Mouse (Mus musculus): ENCODE measurements around the gene Uhrf1. TPM values are rescaled to one million over a fixed set of nuclear protein-coding genes. Genes with fewer than 3 reads are reported as not detected.

The Uhrf1 gene
- polyA plus RNA-seq, 1 experiment, result 16.3 TPM

- H3K4me3 ChIP-seq (ENCODE audit: low read depth, low read length), result no peak overlapping the region
- H3K27me3 ChIP-seq (ENCODE audit: control insufficient read depth, insufficient read depth, low read length), result no peaks in the 10 kb centered on the region
- H3K36me3 ChIP-seq (ENCODE audit: control insufficient read depth, insufficient read depth, low read length), result peaks cover 9% of the 10 kb centered on the region
- no peak for TF ChIP-seq CTCF (IDR thresholded peaks at IDR 0.05; ENCODE audit: extremely low read depth, insufficient read length, insufficient replicate concordance, low read depth, low read length)
- no peak for TF ChIP-seq POLR2A (IDR thresholded peaks at IDR 0.05; ENCODE audit: low read depth, low read length)
- H3K4me1 ChIP-seq (ENCODE audit: control insufficient read depth, insufficient read depth, insufficient read length, low read length), result no peaks in the 10 kb centered on the region
- no peak overlapping the region for H3K27ac ChIP-seq (ENCODE audit: insufficient read depth, low read depth, low read length)
- 80% methylated on average over 4 of the region's 4 CpGs for WGBS
Observed at GRCm38 (mm10) chr17:56348128-56348527, 45.0 kb downstream of the Uhrf1 start.

DNA sequence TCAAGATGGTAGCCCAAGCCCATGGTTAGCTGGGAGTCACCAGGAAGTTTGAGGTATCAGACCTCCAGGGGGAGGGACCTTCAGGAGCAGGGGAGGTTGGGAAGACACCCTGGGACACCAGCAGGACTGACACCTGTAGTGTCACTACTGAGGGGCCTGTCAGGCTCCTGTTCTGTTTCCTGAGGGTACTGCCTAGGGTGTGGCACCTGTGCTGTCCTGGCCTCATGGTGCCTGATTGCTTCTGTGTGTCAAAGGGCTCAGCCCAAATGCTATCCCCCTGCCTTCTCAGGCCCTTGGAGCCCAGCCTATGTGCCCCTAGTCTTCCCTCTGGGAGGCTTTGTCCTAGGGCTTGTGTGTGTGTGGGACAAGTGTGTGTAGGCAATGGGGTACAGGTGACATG, 45.5 kb downstream of the Uhrf1 start:
- Histone ChIP-seq H3K27ac (ENCODE audit: insufficient read depth, low read depth, low read length) (no peak overlapping the region), H3K27me3 (ENCODE audit: control insufficient read depth, insufficient read depth, low read length) (no peaks in the 10 kb centered on the region), H3K36me3 (ENCODE audit: control insufficient read depth, insufficient read depth, low read length) (peaks cover 13% of the 10 kb centered on the region), H3K4me1 (ENCODE audit: control insufficient read depth, insufficient read depth, insufficient read length, low read length) (no peaks in the 10 kb centered on the region), H3K4me3 (ENCODE audit: low read depth, low read length) (no peak overlapping the region)
- TF ChIP-seq POLR2A (IDR thresholded peaks at IDR 0.05; ENCODE audit: low read depth, low read length) (no peak), CTCF (IDR thresholded peaks at IDR 0.05; ENCODE audit: extremely low read depth, insufficient read length, insufficient replicate concordance, low read depth, low read length) (no peak)

DNA sequence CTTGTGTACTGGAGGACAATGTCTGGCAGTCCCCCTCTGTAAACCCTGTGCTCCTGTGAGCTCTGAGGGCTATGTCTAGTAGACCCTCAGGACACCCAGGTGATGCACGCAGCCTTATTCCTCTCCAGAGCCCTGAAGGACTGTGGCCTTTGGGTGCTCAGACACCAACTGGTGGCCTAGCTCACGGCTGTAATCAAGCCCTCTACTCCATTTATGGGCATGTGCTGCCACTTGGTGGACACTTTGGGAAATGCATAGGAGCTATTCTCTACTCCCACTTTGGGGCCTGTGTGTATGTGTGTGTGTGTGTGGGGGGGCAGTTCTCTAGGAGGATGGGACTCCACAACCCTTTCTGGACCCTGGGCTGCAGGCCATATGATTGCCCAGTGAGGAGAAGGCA, 47.6 kb downstream of the Uhrf1 start:
- no peak overlapping the region for H3K4me3 ChIP-seq (ENCODE audit: low read depth, low read length)
- no peak overlapping the region for H3K27ac ChIP-seq (ENCODE audit: insufficient read depth, low read depth, low read length)
- no peaks in the 10 kb centered on the region for H3K27me3 ChIP-seq (ENCODE audit: control insufficient read depth, insufficient read depth, low read length)
- H3K4me1 ChIP-seq (ENCODE audit: control insufficient read depth, insufficient read depth, insufficient read length, low read length), result no peaks in the 10 kb centered on the region
- 24% methylated on average over 2 of the region's 2 CpGs for whole genome bisulfite sequencing
- TF ChIP-seq POLR2A (IDR thresholded peaks at IDR 0.05; ENCODE audit: low read depth, low read length), result no peak; the same call in 1 of the 2 replicates
- TF ChIP-seq CTCF (IDR thresholded peaks at IDR 0.05; ENCODE audit: extremely low read depth, insufficient read length, insufficient replicate concordance, low read depth, low read length), result peak; percentile 79; the same call in 1 of the 2 replicates
- H3K36me3 ChIP-seq (ENCODE audit: control insufficient read depth, insufficient read depth, low read length), result peaks cover 25% of the 10 kb centered on the region

GRCm38 (mm10) chr17:56356921-56357885, 54.1 kb downstream of the Uhrf1 start:
- WGBS, result 60% methylated on average over 9 of the region's 9 CpGs
- H3K4me3 ChIP-seq (ENCODE audit: low read depth, low read length), result no peak overlapping the region
- no peak overlapping the region for H3K27ac ChIP-seq (ENCODE audit: insufficient read depth, low read depth, low read length)
- peaks cover 42% of the 10 kb centered on the region for H3K36me3 ChIP-seq (ENCODE audit: control insufficient read depth, insufficient read depth, low read length)
- no peaks in the 10 kb centered on the region for H3K27me3 ChIP-seq (ENCODE audit: control insufficient read depth, insufficient read depth, low read length)
- no peaks in the 10 kb centered on the region for H3K4me1 ChIP-seq (ENCODE audit: control insufficient read depth, insufficient read depth, insufficient read length, low read length)
- TF ChIP-seq CTCF (IDR thresholded peaks at IDR 0.05; ENCODE audit: extremely low read depth, insufficient read length, insufficient replicate concordance, low read depth, low read length) (peak; percentile 88; the same call in 1 of the 2 replicates), POLR2A (IDR thresholded peaks at IDR 0.05; ENCODE audit: low read depth, low read length) (no peak)

GRCm38 (mm10) chr17:56359183-56359725, 56.1 kb downstream of the Uhrf1 start:
- TF ChIP-seq POLR2A (IDR thresholded peaks at IDR 0.05; ENCODE audit: low read depth, low read length), result no peak
- no peak overlapping the region for H3K4me3 ChIP-seq (ENCODE audit: low read depth, low read length)
- 90% methylated on average over 3 of the region's 3 CpGs for WGBS
- H3K4me1 ChIP-seq (ENCODE audit: control insufficient read depth, insufficient read depth, insufficient read length, low read length), result no peaks in the 10 kb centered on the region
- no peaks in the 10 kb centered on the region for H3K27me3 ChIP-seq (ENCODE audit: control insufficient read depth, insufficient read depth, low read length)
- peaks cover 31% of the 10 kb centered on the region for H3K36me3 ChIP-seq (ENCODE audit: control insufficient read depth, insufficient read depth, low read length)
- H3K27ac ChIP-seq (ENCODE audit: insufficient read depth, low read depth, low read length), result no peak overlapping the region

DNA sequence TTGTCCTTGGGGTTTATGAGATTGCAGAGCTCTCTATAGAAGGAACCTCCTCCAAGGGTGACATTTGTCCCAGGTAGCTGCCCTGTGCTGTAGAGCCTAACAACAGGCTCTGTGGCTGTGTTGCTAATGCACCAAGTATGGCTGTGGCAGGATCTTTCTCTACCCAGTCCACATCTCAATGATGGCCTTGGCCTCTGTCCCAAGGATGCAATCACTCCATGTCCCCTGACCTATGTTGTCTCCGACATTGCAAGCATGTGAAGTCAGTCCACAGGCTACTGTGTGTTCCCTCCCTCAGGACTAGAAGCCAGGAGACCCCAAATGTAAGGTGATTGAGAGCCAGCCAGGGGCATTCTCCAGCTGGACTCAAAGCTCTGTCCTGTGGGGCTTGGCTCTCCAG, 56.7 kb downstream of the Uhrf1 start:
- 76% methylated on average over 1 of the region's 1 CpGs for WGBS

GRCm38 (mm10) chr17:56360451-56360850, 57.3 kb downstream of the Uhrf1 start:
- TF ChIP-seq CTCF (IDR thresholded peaks at IDR 0.05; ENCODE audit: extremely low read depth, insufficient read length, insufficient replicate concordance, low read depth, low read length), result no peak
- no peak for TF ChIP-seq POLR2A (IDR thresholded peaks at IDR 0.05; ENCODE audit: low read depth, low read length)
- Histone ChIP-seq H3K36me3 (ENCODE audit: control insufficient read depth, insufficient read depth, low read length) (peaks cover 22% of the 10 kb centered on the region; the same call in 1 of the 2 replicates), H3K4me1 (ENCODE audit: control insufficient read depth, insufficient read depth, insufficient read length, low read length) (no peaks in the 10 kb centered on the region), H3K27ac (ENCODE audit: insufficient read depth, low read depth, low read length) (no peak overlapping the region), H3K4me3 (ENCODE audit: low read depth, low read length) (no peak overlapping the region), H3K27me3 (ENCODE audit: control insufficient read depth, insufficient read depth, low read length) (no peaks in the 10 kb centered on the region)
- 85% methylated on average over 8 of the region's 8 CpGs for WGBS

More for the DNA sequence above, 56.7 kb downstream of the Uhrf1 start:
- TF ChIP-seq POLR2A (IDR thresholded peaks at IDR 0.05; ENCODE audit: low read depth, low read length) (no peak), CTCF (IDR thresholded peaks at IDR 0.05; ENCODE audit: extremely low read depth, insufficient read length, insufficient replicate concordance, low read depth, low read length) (no peak)
- H3K27ac ChIP-seq (ENCODE audit: insufficient read depth, low read depth, low read length), result no peak overlapping the region
- no peak overlapping the region for H3K4me3 ChIP-seq (ENCODE audit: low read depth, low read length)
- no peaks in the 10 kb centered on the region for H3K4me1 ChIP-seq (ENCODE audit: control insufficient read depth, insufficient read depth, insufficient read length, low read length)
- H3K27me3 ChIP-seq (ENCODE audit: control insufficient read depth, insufficient read depth, low read length), result no peaks in the 10 kb centered on the region
- peaks cover 27% of the 10 kb centered on the region for H3K36me3 ChIP-seq (ENCODE audit: control insufficient read depth, insufficient read depth, low read length)

Data from small intestine, adult 2 months (tissue).